Mouse (Mus musculus): ENCODE measurements around the gene AI837181. TPM values are rescaled to one million over a fixed set of nuclear protein-coding genes. Genes with fewer than 3 reads are reported as not detected.

The AI837181 gene
- total RNA-seq, 2 experiments from 2014 or later: 7.7 to 14.8 TPM

GRCm38 (mm10) chr19:5463791-5464562 is 39.0 kb downstream of the AI837181 start:
- no peak for ATAC-seq (replicated peaks; ENCODE audit: low FRiP score, poor library complexity, severe bottlenecking)

- no peak for ATAC-seq (replicated peaks; ENCODE audit: low FRiP score, poor library complexity, severe bottlenecking)
Measured at GRCm38 (mm10) chr19:5465037-5465436, 40.1 kb downstream of the AI837181 start.

GRCm38 (mm10) chr19:5466916-5467500 is 42.1 kb downstream of the AI837181 start:
- no peak for ATAC-seq (replicated peaks; ENCODE audit: low FRiP score, poor library complexity, severe bottlenecking)

- no peak for ATAC-seq (replicated peaks; ENCODE audit: low FRiP score, poor library complexity, severe bottlenecking)
Measured at GRCm38 (mm10) chr19:5468374-5468773, 43.4 kb downstream of the AI837181 start, which contains the start of gene Ctsw. TSS of gene Ctsw (minus strand) at chr19:5468507.

DNA sequence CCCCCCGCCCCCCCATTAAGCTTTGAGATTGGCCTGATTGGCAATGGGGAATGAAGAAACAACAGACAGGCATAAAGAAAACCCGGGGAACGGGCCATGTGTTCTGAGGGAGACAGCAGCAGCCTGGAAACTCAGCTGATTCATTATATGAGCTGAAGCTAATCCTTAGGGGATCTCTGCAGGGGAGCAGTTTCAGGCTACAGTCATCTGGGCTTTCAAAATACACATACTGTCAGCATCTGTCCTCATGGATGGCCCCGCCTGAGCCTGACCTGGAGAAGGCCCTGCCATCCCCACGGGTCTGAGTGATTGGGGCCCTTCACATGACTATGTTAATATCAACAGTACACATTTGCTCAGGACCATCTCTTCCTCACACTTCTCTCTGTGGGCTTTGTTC is 46.9 kb downstream of the AI837181 start:
- ATAC-seq (replicated peaks; ENCODE audit: low FRiP score, poor library complexity, severe bottlenecking): no peak

GRCm38 (mm10) chr19:5472857-5473256 is 47.9 kb downstream of the AI837181 start:
- no peak for ATAC-seq (replicated peaks; ENCODE audit: low FRiP score, poor library complexity, severe bottlenecking)

DNA sequence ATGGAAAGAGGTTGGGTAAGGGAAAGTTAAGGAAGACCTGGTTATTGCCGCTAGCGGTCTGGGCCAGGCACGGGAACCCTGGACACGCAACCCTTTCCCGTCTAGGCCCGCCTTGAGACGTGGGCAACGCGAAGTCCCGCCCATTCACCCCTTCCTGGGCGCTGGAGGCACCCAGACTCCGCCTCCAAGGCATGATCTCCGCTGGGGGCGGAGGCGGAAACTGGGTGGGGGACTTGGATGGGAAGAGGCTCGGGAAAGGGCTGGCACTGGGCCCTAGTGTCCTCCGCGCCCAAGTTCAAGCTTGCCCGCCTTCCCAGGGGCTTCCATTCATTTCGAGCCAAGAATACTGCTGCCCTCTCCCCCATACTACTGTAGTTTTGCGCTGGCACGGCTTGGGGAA is 48.8 kb downstream of the AI837181 start, which contains the start of gene Efemp2:
Efemp2 (plus strand) TSS at position 235 of the 400 bp plus-strand sequence.
- ATAC-seq (replicated peaks; ENCODE audit: low FRiP score, poor library complexity, severe bottlenecking): no peak

DNA sequence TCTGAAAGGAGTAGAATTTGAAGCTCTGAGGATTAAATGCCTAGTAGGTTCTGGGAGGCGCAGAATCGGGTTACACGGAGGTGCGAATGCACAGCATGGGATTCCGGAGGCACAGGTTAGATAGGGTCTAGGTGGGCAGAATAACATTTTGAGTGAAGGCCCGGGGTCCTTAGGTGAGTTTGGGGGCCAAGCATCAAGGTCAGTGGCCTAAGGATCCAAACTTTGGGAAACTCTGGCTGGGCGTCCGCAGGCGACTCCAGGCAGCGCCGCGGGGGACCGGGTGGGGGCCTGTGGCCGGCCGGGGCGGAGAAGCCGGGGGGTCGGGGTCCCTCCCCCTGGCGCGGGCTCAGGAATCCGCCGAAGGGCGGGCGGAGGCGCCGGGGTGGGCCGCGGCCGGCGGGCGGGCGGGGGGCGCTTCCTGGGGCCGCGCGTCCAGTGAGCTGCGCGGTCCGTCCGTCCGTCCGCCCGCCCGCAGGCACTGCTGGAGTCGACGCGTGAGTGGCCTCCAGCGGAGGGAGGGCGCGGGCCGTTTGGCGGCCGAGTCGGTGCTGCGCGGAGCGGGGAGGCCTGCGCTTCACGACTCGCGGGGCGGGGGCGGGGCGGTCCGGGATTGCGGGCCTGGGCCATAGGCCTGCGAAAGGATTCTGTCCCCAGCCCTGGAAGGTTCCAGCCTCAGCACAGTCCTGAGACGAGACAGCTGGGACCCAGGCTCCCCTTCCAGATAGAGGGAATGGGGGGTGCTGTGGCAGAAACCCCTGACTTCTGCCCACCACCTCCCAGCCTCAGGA is 49.5 kb downstream of the AI837181 start:
- no peak for ATAC-seq (replicated peaks; ENCODE audit: low FRiP score, poor library complexity, severe bottlenecking)

DNA sequence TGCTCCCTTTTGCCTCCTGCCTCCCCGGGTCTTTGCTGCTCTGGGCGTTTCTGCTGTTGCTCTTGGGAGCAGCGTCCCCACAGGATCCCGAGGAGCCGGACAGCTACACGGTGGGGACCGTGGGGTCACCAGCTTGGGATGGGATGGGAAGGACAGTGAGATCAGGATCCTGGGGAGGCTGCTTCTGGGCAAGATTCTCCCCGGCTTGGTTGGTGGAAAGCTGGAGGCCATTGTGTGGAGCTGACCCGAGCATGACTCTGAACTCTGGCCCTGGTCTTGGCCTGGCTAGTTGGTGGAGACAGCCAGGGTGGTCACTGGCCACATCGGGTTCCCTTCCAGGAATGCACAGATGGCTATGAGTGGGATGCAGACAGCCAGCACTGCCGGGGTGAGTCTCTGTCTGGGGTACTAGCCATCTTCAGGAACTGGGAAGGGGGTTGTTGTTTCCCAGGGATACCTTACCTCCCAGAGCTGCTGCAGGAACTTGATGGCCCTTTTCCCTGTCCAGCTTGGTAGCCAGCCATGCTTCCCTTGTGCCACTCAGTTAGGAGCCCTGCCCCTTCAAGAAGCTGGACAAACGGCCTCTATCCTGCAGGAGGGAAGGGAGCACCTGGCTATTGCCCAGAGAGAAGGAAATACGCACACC is 50.2 kb downstream of the AI837181 start:
- no peak for ATAC-seq (replicated peaks; ENCODE audit: low FRiP score, poor library complexity, severe bottlenecking)

Other genes starting within 250 kb of the AI837181 start
- 7.7 and 8.1 TPM in 2 replicates for gene Pacs1, start 152.0 kb upstream of the AI837181 start, total RNA-seq (2015; ENCODE audit: low replicate concordance)
- 5.3 and 7.0 TPM in 2 replicates for gene Pacs1, start 152.0 kb upstream of the AI837181 start, total RNA-seq (2017; ENCODE audit: low replicate concordance)
- 38.5 and 55.0 TPM in 2 replicates for gene Sf3b2, start 129.7 kb upstream of the AI837181 start, total RNA-seq (2015; ENCODE audit: low replicate concordance)
- gene Sf3b2, start 129.7 kb upstream of the AI837181 start, total RNA-seq (2017; ENCODE audit: low replicate concordance): 59.6 and 76.3 TPM in 2 replicates
- gene Gal3st3, start 126.8 kb upstream of the AI837181 start, total RNA-seq (2015; ENCODE audit: low replicate concordance): not detected in 2 replicates
- not detected in 2 replicates for gene Gal3st3, start 126.8 kb upstream of the AI837181 start, total RNA-seq (2017; ENCODE audit: low replicate concordance)
- not detected in 2 replicates for gene Catsper1, start 89.4 kb upstream of the AI837181 start, total RNA-seq (2015; ENCODE audit: low replicate concordance)
- not detected in 2 replicates for gene Catsper1, start 89.4 kb upstream of the AI837181 start, total RNA-seq (2017; ENCODE audit: low replicate concordance)
- not detected in 2 replicates for gene Cst6, start 75.6 kb upstream of the AI837181 start, total RNA-seq (2015; ENCODE audit: low replicate concordance)
- gene Cst6, start 75.6 kb upstream of the AI837181 start, total RNA-seq (2017; ENCODE audit: low replicate concordance): not detected in 2 replicates
- 7.3 and 12.3 TPM in 2 replicates for gene Eif1ad, start 58.4 kb upstream of the AI837181 start, total RNA-seq (2015; ENCODE audit: low replicate concordance)
- 14.7 and 18.7 TPM in 2 replicates for gene Eif1ad, start 58.4 kb upstream of the AI837181 start, total RNA-seq (2017; ENCODE audit: low replicate concordance)
- 77.5 and 144 TPM in 2 replicates for gene Banf1, start 58.0 kb upstream of the AI837181 start, total RNA-seq (2015; ENCODE audit: low replicate concordance)
- 5.9 and 14.1 TPM in 2 replicates for gene Banf1, start 58.0 kb upstream of the AI837181 start, total RNA-seq (2017; ENCODE audit: low replicate concordance)
- gene Sart1, start 36.4 kb upstream of the AI837181 start, total RNA-seq (2015; ENCODE audit: low replicate concordance): 28.4 and 63.2 TPM in 2 replicates
- gene Sart1, start 36.4 kb upstream of the AI837181 start, total RNA-seq (2017; ENCODE audit: low replicate concordance): 28.5 and 48.2 TPM in 2 replicates
- 2.5 TPM in 1 of 2 replicates, not detected in the other for gene Tsga10ip, start 22.6 kb upstream of the AI837181 start, total RNA-seq (2015; ENCODE audit: low replicate concordance)
- gene Tsga10ip, start 22.6 kb upstream of the AI837181 start, total RNA-seq (2017; ENCODE audit: low replicate concordance): not detected in 2 replicates
- 15.0 and 32.4 TPM in 2 replicates for gene Drap1, start 165 bp upstream of the AI837181 start, total RNA-seq (2015; ENCODE audit: low replicate concordance)
- gene Drap1, start 165 bp upstream of the AI837181 start, total RNA-seq (2017; ENCODE audit: low replicate concordance): 15.8 and 18.0 TPM in 2 replicates
- gene Fosl1, start 22.4 kb downstream of the AI837181 start, total RNA-seq (2015; ENCODE audit: low replicate concordance): 0.42 TPM in 1 of 2 replicates, not detected in the other
- gene Fosl1, start 22.4 kb downstream of the AI837181 start, total RNA-seq (2017; ENCODE audit: low replicate concordance): not detected in 2 replicates
- 0.38 TPM in 1 of 2 replicates, not detected in the other for gene Ccdc85b, start 32.8 kb downstream of the AI837181 start, total RNA-seq (2015; ENCODE audit: low replicate concordance)
- 0.14 and 0.17 TPM in 2 replicates for gene Ccdc85b, start 32.8 kb downstream of the AI837181 start, total RNA-seq (2017; ENCODE audit: low replicate concordance)
- gene Fibp, start 35.5 kb downstream of the AI837181 start, total RNA-seq (2015; ENCODE audit: low replicate concordance): 13.2 and 15.2 TPM in 2 replicates
- 17.6 and 19.0 TPM in 2 replicates for gene Fibp, start 35.5 kb downstream of the AI837181 start, total RNA-seq (2017; ENCODE audit: low replicate concordance)
- not detected in 2 replicates for gene Ctsw, start 43.4 kb downstream of the AI837181 start, total RNA-seq (2015; ENCODE audit: low replicate concordance)
- not detected in 2 replicates for gene Ctsw, start 43.4 kb downstream of the AI837181 start, total RNA-seq (2017; ENCODE audit: low replicate concordance)
- gene Efemp2, start 48.8 kb downstream of the AI837181 start, total RNA-seq (2015; ENCODE audit: low replicate concordance): not detected in 2 replicates
- 3.4 TPM in 1 of 2 replicates, not detected in the other for gene Efemp2, start 48.8 kb downstream of the AI837181 start, total RNA-seq (2017; ENCODE audit: low replicate concordance)
- 12.5 and 18.6 TPM in 2 replicates for gene Mus81, start 63.3 kb downstream of the AI837181 start, total RNA-seq (2015; ENCODE audit: low replicate concordance)
- gene Mus81, start 63.3 kb downstream of the AI837181 start, total RNA-seq (2017; ENCODE audit: low replicate concordance): 1.8 and 8.3 TPM in 2 replicates
- gene Cfl1, start 65.3 kb downstream of the AI837181 start, total RNA-seq (2015; ENCODE audit: low replicate concordance): 516 and 540 TPM in 2 replicates
- 293 and 380 TPM in 2 replicates for gene Cfl1, start 65.3 kb downstream of the AI837181 start, total RNA-seq (2017; ENCODE audit: low replicate concordance)
- gene 1700020D05Rik, start 78.6 kb downstream of the AI837181 start, total RNA-seq (2015; ENCODE audit: low replicate concordance): not detected in 2 replicates
- 1.1 and 1.3 TPM in 2 replicates for gene 1700020D05Rik, start 78.6 kb downstream of the AI837181 start, total RNA-seq (2017; ENCODE audit: low replicate concordance)
- 1.9 and 2.9 TPM in 2 replicates for gene Snx32, start 85.4 kb downstream of the AI837181 start, total RNA-seq (2015; ENCODE audit: low replicate concordance)
- 11.7 and 13.4 TPM in 2 replicates for gene Snx32, start 85.4 kb downstream of the AI837181 start, total RNA-seq (2017; ENCODE audit: low replicate concordance)
- not detected in 2 replicates for gene Ovol1, start 135.5 kb downstream of the AI837181 start, total RNA-seq (2015; ENCODE audit: low replicate concordance)
- gene Ovol1, start 135.5 kb downstream of the AI837181 start, total RNA-seq (2017; ENCODE audit: low replicate concordance): not detected in 2 replicates
- gene Ap5b1, start 142.9 kb downstream of the AI837181 start, total RNA-seq (2015; ENCODE audit: low replicate concordance): 2.9 and 5.2 TPM in 2 replicates
- 1.8 and 4.7 TPM in 2 replicates for gene Ap5b1, start 142.9 kb downstream of the AI837181 start, total RNA-seq (2017; ENCODE audit: low replicate concordance)
- 14.4 and 52.2 TPM in 2 replicates for gene Rnaseh2c, start 176.7 kb downstream of the AI837181 start, total RNA-seq (2015; ENCODE audit: low replicate concordance)
- 19.3 and 79.3 TPM in 2 replicates for gene Rnaseh2c, start 176.7 kb downstream of the AI837181 start, total RNA-seq (2017; ENCODE audit: low replicate concordance)
- 8.2 and 11.3 TPM in 2 replicates for gene Kat5, start 185.1 kb downstream of the AI837181 start, total RNA-seq (2015; ENCODE audit: low replicate concordance)
- 22.0 and 28.9 TPM in 2 replicates for gene Kat5, start 185.1 kb downstream of the AI837181 start, total RNA-seq (2017; ENCODE audit: low replicate concordance)
- 13.1 and 25.1 TPM in 2 replicates for gene Rela, start 212.3 kb downstream of the AI837181 start, total RNA-seq (2015; ENCODE audit: low replicate concordance)
- gene Rela, start 212.3 kb downstream of the AI837181 start, total RNA-seq (2017; ENCODE audit: low replicate concordance): 15.5 and 22.0 TPM in 2 replicates
- 20.5 and 36.9 TPM in 2 replicates for gene Sipa1, start 238.6 kb downstream of the AI837181 start, total RNA-seq (2015; ENCODE audit: low replicate concordance)
- gene Sipa1, start 238.6 kb downstream of the AI837181 start, total RNA-seq (2017; ENCODE audit: low replicate concordance): 27.4 and 90.3 TPM in 2 replicates

All from erythroblast, adult 5-6 weeks (primary cell).